Mouse (Mus musculus): ENCODE results near the gene Atp6v0e. TPM values are rescaled to one million over a fixed set of nuclear protein-coding genes. Genes with fewer than 3 reads are reported as not detected.

The Atp6v0e gene
- polyA plus RNA-seq, 1 experiment from 2014 or later: 104 TPM

GRCm38 (mm10) chr17:26628479-26628878, 34.6 kb upstream of the Atp6v0e start:
- DNase-seq (ENCODE audit: extremely low spot score, low spot score): no peak
- Histone ChIP-seq H3K4me3 (no peak overlapping the region), H3K27me3 (ENCODE audit: poor library complexity, severe bottlenecking) (no peaks in the 10 kb centered on the region), H3K27ac (no peak overlapping the region), H3K9me3 (no peaks in the 10 kb centered on the region), H3K4me1 (no peaks in the 10 kb centered on the region), H3K36me3 (replicated peaks) (peaks cover 100% of the 10 kb centered on the region)
- 95% methylated on average over 6 of the region's 6 CpGs for WGBS

GRCm38 (mm10) chr17:26628936-26629335, 34.1 kb upstream of the Atp6v0e start:
- WGBS: 97% methylated on average over 3 of the region's 3 CpGs
- no peak overlapping the region for H3K4me3 ChIP-seq
- peaks cover 100% of the 10 kb centered on the region for H3K36me3 ChIP-seq (replicated peaks)
- no peak overlapping the region for H3K27ac ChIP-seq
- DNase-seq (ENCODE audit: extremely low spot score, low spot score): no peak
- no peaks in the 10 kb centered on the region for H3K27me3 ChIP-seq (ENCODE audit: poor library complexity, severe bottlenecking)
- H3K4me1 ChIP-seq: no peaks in the 10 kb centered on the region
- no peaks in the 10 kb centered on the region for H3K9me3 ChIP-seq

GRCm38 (mm10) chr17:26631811-26632327, 31.2 kb upstream of the Atp6v0e start:
- Histone ChIP-seq H3K4me1 (no peaks in the 10 kb centered on the region), H3K27me3 (ENCODE audit: poor library complexity, severe bottlenecking) (no peaks in the 10 kb centered on the region), H3K27ac (no peak overlapping the region), H3K36me3 (replicated peaks) (peaks cover 100% of the 10 kb centered on the region), H3K9me3 (no peaks in the 10 kb centered on the region), H3K4me3 (no peak overlapping the region)
- WGBS: 91% methylated on average over 8 of the region's 8 CpGs
- no peak for DNase-seq (ENCODE audit: extremely low spot score, low spot score)

- no peaks in the 10 kb centered on the region for H3K9me3 ChIP-seq
- H3K36me3 ChIP-seq (replicated peaks): peaks cover 95% of the 10 kb centered on the region
- no peaks in the 10 kb centered on the region for H3K4me1 ChIP-seq
- H3K27ac ChIP-seq: no peak overlapping the region
- 97% methylated on average over 9 of the region's 9 CpGs for WGBS
- no peak overlapping the region for H3K4me3 ChIP-seq
- H3K27me3 ChIP-seq (ENCODE audit: poor library complexity, severe bottlenecking): no peaks in the 10 kb centered on the region
- DNase-seq (ENCODE audit: extremely low spot score, low spot score): no peak
These were observed 29.8 kb upstream of the Atp6v0e start for GRCm38 (mm10) chr17:26633186-26633585.

- Histone ChIP-seq H3K9me3 (no peaks in the 10 kb centered on the region), H3K4me3 (no peak overlapping the region), H3K27me3 (ENCODE audit: poor library complexity, severe bottlenecking) (no peaks in the 10 kb centered on the region), H3K36me3 (replicated peaks) (peaks cover 95% of the 10 kb centered on the region), H3K4me1 (no peaks in the 10 kb centered on the region), H3K27ac (no peak overlapping the region)
- DNase-seq (ENCODE audit: extremely low spot score, low spot score): no peak
- 93% methylated on average over 9 of the region's 9 CpGs for WGBS
These were observed 29.1 kb upstream of the Atp6v0e start for GRCm38 (mm10) chr17:26633926-26634325.

- Histone ChIP-seq H3K36me3 (replicated peaks) (peaks cover 95% of the 10 kb centered on the region), H3K27me3 (ENCODE audit: poor library complexity, severe bottlenecking) (no peaks in the 10 kb centered on the region), H3K4me3 (no peak overlapping the region), H3K4me1 (no peaks in the 10 kb centered on the region), H3K9me3 (no peaks in the 10 kb centered on the region), H3K27ac (no peak overlapping the region)
- 91% methylated on average over 7 of the region's 7 CpGs for WGBS
- no peak for DNase-seq (ENCODE audit: extremely low spot score, low spot score)
These were observed 28.5 kb upstream of the Atp6v0e start for GRCm38 (mm10) chr17:26634539-26634938.

- no peak overlapping the region for H3K4me3 ChIP-seq
- H3K36me3 ChIP-seq (replicated peaks): peaks cover 95% of the 10 kb centered on the region
These were observed 27.1 kb upstream of the Atp6v0e start for GRCm38 (mm10) chr17:26635951-26636350.

GRCm38 (mm10) chr17:26637851-26638250, 25.2 kb upstream of the Atp6v0e start:
- no peaks in the 10 kb centered on the region for H3K9me3 ChIP-seq
- no peak overlapping the region for H3K4me3 ChIP-seq
- no peaks in the 10 kb centered on the region for H3K4me1 ChIP-seq
- H3K27me3 ChIP-seq (ENCODE audit: poor library complexity, severe bottlenecking): no peaks in the 10 kb centered on the region
- no peak overlapping the region for H3K27ac ChIP-seq
- peaks cover 95% of the 10 kb centered on the region for H3K36me3 ChIP-seq (replicated peaks)
- no peak for DNase-seq (ENCODE audit: extremely low spot score, low spot score)
- whole genome bisulfite sequencing: 85% methylated on average over 4 of the region's 4 CpGs

More at GRCm38 (mm10) chr17:26635951-26636350, 27.1 kb upstream of the Atp6v0e start:
- H3K9me3 ChIP-seq: no peaks in the 10 kb centered on the region
- 86% methylated on average over 7 of the region's 7 CpGs for WGBS
- H3K4me1 ChIP-seq: no peaks in the 10 kb centered on the region
- no peak overlapping the region for H3K27ac ChIP-seq
- DNase-seq (ENCODE audit: extremely low spot score, low spot score): no peak
- no peaks in the 10 kb centered on the region for H3K27me3 ChIP-seq (ENCODE audit: poor library complexity, severe bottlenecking)

GRCm38 (mm10) chr17:26638655-26639054, 24.4 kb upstream of the Atp6v0e start:
- no peak overlapping the region for H3K4me3 ChIP-seq
- WGBS: 36% methylated on average over 7 of the region's 7 CpGs
- H3K36me3 ChIP-seq (replicated peaks): peaks cover 95% of the 10 kb centered on the region
- no peak overlapping the region for H3K27ac ChIP-seq
- DNase-seq (ENCODE audit: extremely low spot score, low spot score): peak; percentile 71
- no peaks in the 10 kb centered on the region for H3K9me3 ChIP-seq
- H3K27me3 ChIP-seq (ENCODE audit: poor library complexity, severe bottlenecking): no peaks in the 10 kb centered on the region
- no peaks in the 10 kb centered on the region for H3K4me1 ChIP-seq

GRCm38 (mm10) chr17:26639791-26640190, 23.2 kb upstream of the Atp6v0e start:
- WGBS: 92% methylated on average over 2 of the region's 2 CpGs
- peaks cover 8% of the 10 kb centered on the region for H3K4me1 ChIP-seq
- H3K4me3 ChIP-seq: no peak overlapping the region
- no peak for DNase-seq (ENCODE audit: extremely low spot score, low spot score)
- no peaks in the 10 kb centered on the region for H3K27me3 ChIP-seq (ENCODE audit: poor library complexity, severe bottlenecking)
- no peak overlapping the region for H3K27ac ChIP-seq
- H3K9me3 ChIP-seq: no peaks in the 10 kb centered on the region
- peaks cover 95% of the 10 kb centered on the region for H3K36me3 ChIP-seq (replicated peaks)

- Histone ChIP-seq H3K4me3 (no peak overlapping the region), H3K27me3 (ENCODE audit: poor library complexity, severe bottlenecking) (no peaks in the 10 kb centered on the region), H3K4me1 (peaks cover 8% of the 10 kb centered on the region), H3K27ac (no peak overlapping the region), H3K9me3 (no peaks in the 10 kb centered on the region), H3K36me3 (replicated peaks) (peaks cover 95% of the 10 kb centered on the region)
- 91% methylated on average over 3 of the region's 3 CpGs for WGBS
- no peak for DNase-seq (ENCODE audit: extremely low spot score, low spot score)
These were observed 22.7 kb upstream of the Atp6v0e start for GRCm38 (mm10) chr17:26640286-26640740.

GRCm38 (mm10) chr17:26643456-26643855, 19.6 kb upstream of the Atp6v0e start:
- whole genome bisulfite sequencing: 96% methylated on average over 8 of the region's 8 CpGs
- Histone ChIP-seq H3K4me3 (no peak overlapping the region), H3K27ac (no peak overlapping the region), H3K9me3 (no peaks in the 10 kb centered on the region), H3K4me1 (peaks cover 8% of the 10 kb centered on the region), H3K36me3 (replicated peaks) (peaks cover 100% of the 10 kb centered on the region), H3K27me3 (ENCODE audit: poor library complexity, severe bottlenecking) (no peaks in the 10 kb centered on the region)
- no peak for DNase-seq (ENCODE audit: extremely low spot score, low spot score)

- no peaks in the 10 kb centered on the region for H3K9me3 ChIP-seq
- H3K4me1 ChIP-seq: peaks cover 8% of the 10 kb centered on the region
- no peaks in the 10 kb centered on the region for H3K27me3 ChIP-seq (ENCODE audit: poor library complexity, severe bottlenecking)
- peak overlapping the region; percentile 51; the same call in 1 of the 2 replicates for H3K27ac ChIP-seq
- no peak for DNase-seq (ENCODE audit: extremely low spot score, low spot score)
- peaks cover 100% of the 10 kb centered on the region for H3K36me3 ChIP-seq (replicated peaks)
- 92% methylated on average over 2 of the region's 2 CpGs for WGBS
- H3K4me3 ChIP-seq: no peak overlapping the region
These were observed 19.0 kb upstream of the Atp6v0e start for GRCm38 (mm10) chr17:26643993-26644392.
